ENCODE assay signal across 21 mouse cellular contexts in genomic region chr11:86382520-86383157, GRCm38 (mm10). TPM values are rescaled to one million over a fixed set of nuclear protein-coding genes. Genes with fewer than 3 reads are reported as not detected.
A peak's percentile ranks its signal among the peaks of the same experiment; 100 is the strongest.
DNase-seq lines count a peak whose midpoint lies in the region; ATAC-seq and TF ChIP-seq lines count a peak whose summit lies in the region.
"Had no signal": no experiment of that assay in that cellular context is flagged by ENCODE, and none has a peak within 500 bp of the region (broad histone marks: within the 10 kb centered on the region; RNA-seq: fewer than 3 reads in every experiment).

No protein-coding gene starts in this region.

- TF ChIP-seq EP300 in liver, postnatal 0 days (IDR thresholded peaks at IDR 0.05; ENCODE audit: low read depth) = peak; percentile 39

- H3K36me3 ChIP-seq in heart, embryonic 11.5 days (ENCODE audit: control insufficient read depth, insufficient read depth, low read length) = no peaks in the 10 kb centered on the region
- H3K36me3 ChIP-seq in liver, embryonic 13.5 days = no peaks in the 10 kb centered on the region
- no peaks in the 10 kb centered on the region for H3K36me3 ChIP-seq in liver, postnatal 0 days (replicated peaks; ENCODE audit: insufficient read depth, low read length)
- H3K36me3 ChIP-seq in hindbrain, embryonic 10.5 days = no peaks in the 10 kb centered on the region
- H3K36me3 ChIP-seq: embryonic facial prominence, embryonic 10.5 days; heart, embryonic 13.5 days; hindbrain, embryonic 13.5 days had no signal

- H3K27me3 ChIP-seq in heart, embryonic 11.5 days (ENCODE audit: control insufficient read depth, insufficient read depth, low read length) = no peaks in the 10 kb centered on the region
- H3K27me3 ChIP-seq in liver, embryonic 13.5 days = no peaks in the 10 kb centered on the region
- H3K27me3 ChIP-seq in liver, postnatal 0 days (ENCODE audit: insufficient read depth, low read length) = no peaks in the 10 kb centered on the region
- H3K27me3 ChIP-seq in hindbrain, embryonic 10.5 days (ENCODE audit: insufficient read depth, poor library complexity, severe bottlenecking) = peaks cover 3% of the 10 kb centered on the region; the same call in 1 of the 2 replicates
- H3K27me3 ChIP-seq: forebrain, embryonic 13.5 days; heart, embryonic 13.5 days; hindbrain, embryonic 13.5 days; Patski had no signal

- H3K27ac ChIP-seq in heart, embryonic 11.5 days (ENCODE audit: low read depth, low read length) = no peak overlapping the region
- H3K27ac ChIP-seq in liver, embryonic 13.5 days = no peak overlapping the region
- H3K27ac ChIP-seq in liver, postnatal 0 days (ENCODE audit: low read depth) = peak overlapping the region; percentile 58
- H3K27ac ChIP-seq in hindbrain, embryonic 10.5 days = no peak overlapping the region
- H3K27ac ChIP-seq: embryonic facial prominence, embryonic 10.5 days; forebrain, embryonic 13.5 days; heart, embryonic 13.5 days; hindbrain, embryonic 13.5 days; hindbrain, postnatal 0 days had no signal

- no peak overlapping the region for H3K4me2 ChIP-seq in heart, embryonic 11.5 days
- H3K4me2 ChIP-seq in liver, embryonic 13.5 days = no peak overlapping the region
- no peak overlapping the region for H3K4me2 ChIP-seq in liver, postnatal 0 days (ENCODE audit: low read depth, low read length)
- H3K4me2 ChIP-seq: forebrain, embryonic 13.5 days; heart, embryonic 13.5 days; hindbrain, embryonic 13.5 days had no signal

- H3K4me3 ChIP-seq in heart, embryonic 11.5 days (ENCODE audit: low read depth, low read length) = no peak overlapping the region
- no peak overlapping the region for H3K4me3 ChIP-seq in liver, embryonic 13.5 days (replicated peaks)
- H3K4me3 ChIP-seq in liver, postnatal 0 days (ENCODE audit: low read depth, low read length) = no peak overlapping the region
- H3K4me3 ChIP-seq in hindbrain, embryonic 10.5 days = no peak overlapping the region
- H3K4me3 ChIP-seq: embryonic facial prominence, embryonic 10.5 days; forebrain, embryonic 13.5 days; heart, embryonic 13.5 days; hindbrain, embryonic 13.5 days had no signal

- DNase-seq in heart, adult 11 months = peak; percentile 58
- peak; percentile 51 for DNase-seq in c-Kit-positive CD71-positive TER-119-negative erythroid progenitor cells, embryonic 14.5 days (ENCODE audit: low read depth)
- DNase-seq in liver, embryonic 13.5 days = no peak
- peak; percentile 40 for DNase-seq in liver, postnatal 0 days
- no peak for DNase-seq in hindbrain, embryonic 10.5 days (ENCODE audit: low spot score)
- no peak for DNase-seq in lung, postnatal 10 days
- no peak for DNase-seq in natural killer cell, adult 2 months (ENCODE audit: low spot score in 2 of 2)
- DNase-seq: adrenal gland, adult 2 months; adrenal gland, postnatal 36 days; cerebellum, adult 18-20 months; cerebellum, postnatal 10 days; gastrocnemius, postnatal 14 days had no signal

- no peak overlapping the region for H3K9ac ChIP-seq in heart, embryonic 11.5 days (ENCODE audit: low read depth, low read length)
- no peak overlapping the region for H3K9ac ChIP-seq in liver, embryonic 13.5 days
- H3K9ac ChIP-seq in liver, postnatal 0 days (replicated peaks) = no peak overlapping the region
- H3K9ac ChIP-seq: forebrain, embryonic 13.5 days; forebrain, postnatal 0 days; heart, embryonic 13.5 days; hindbrain, embryonic 13.5 days had no signal

- no peaks in the 10 kb centered on the region for H3K4me1 ChIP-seq in heart, embryonic 11.5 days (ENCODE audit: control insufficient read depth, insufficient read depth, low read length)
- H3K4me1 ChIP-seq in liver, embryonic 13.5 days (replicated peaks) = peaks cover 36% of the 10 kb centered on the region
- H3K4me1 ChIP-seq in liver, postnatal 0 days (ENCODE audit: insufficient read depth) = peaks cover 33% of the 10 kb centered on the region
- H3K4me1 ChIP-seq in hindbrain, embryonic 10.5 days (replicated peaks) = 0 out of 2 replicates have a peak, but pooled peaks cover 3% of the 10 kb centered on the region

- 85% methylated on average over 10 of the region's 10 CpGs for WGBS in heart, embryonic 11.5 days (ENCODE audit: insufficient replicate concordance)
- 63% methylated on average over 10 of the region's 10 CpGs for WGBS in liver, embryonic 13.5 days (ENCODE audit: insufficient replicate concordance)
- 50% methylated on average over 10 of the region's 10 CpGs for WGBS in liver, postnatal 0 days (ENCODE audit: insufficient replicate concordance)
- 92% methylated on average over 10 of the region's 10 CpGs for WGBS in hindbrain, embryonic 10.5 days

- no peaks in the 10 kb centered on the region for H3K9me3 ChIP-seq in heart, embryonic 11.5 days (replicated peaks; ENCODE audit: control insufficient read depth, low read length)
- H3K9me3 ChIP-seq in liver, embryonic 13.5 days (replicated peaks) = no peaks in the 10 kb centered on the region
- no peaks in the 10 kb centered on the region for H3K9me3 ChIP-seq in liver, postnatal 0 days (ENCODE audit: low read length)
- H3K9me3 ChIP-seq in hindbrain, embryonic 10.5 days = no peaks in the 10 kb centered on the region
- H3K9me3 ChIP-seq: embryonic facial prominence, embryonic 10.5 days; forebrain, embryonic 13.5 days; heart, embryonic 13.5 days; hindbrain, embryonic 13.5 days had no signal

- ATAC-seq in heart, embryonic 11.5 days (replicated peaks; ENCODE audit: insufficient number of reproducible peaks, low FRiP score, low TSS enrichment) = no peak
- peak; percentile 80 for ATAC-seq in liver, embryonic 13.5 days (ENCODE audit: low read depth)
- ATAC-seq in liver, postnatal 0 days = peak; percentile 87
- ATAC-seq: activated CD4-positive, CD25-positive, alpha-beta regulatory T cell, adult 4 months; forebrain, embryonic 13.5 days; hindbrain, postnatal 0 days; Patski had no signal

- no peak for TF ChIP-seq CTCF in liver, postnatal 0 days (IDR thresholded peaks at IDR 0.05; ENCODE audit: low read depth)

RNA-seq across cellular contexts. Expression of gene Med13, which starts 25.2 kb away (rescaled TPM):
- 9.6 and 10.3 TPM in 2 replicates for polyA plus RNA-seq in heart, embryonic 11.5 days (2014; fragmentation: Nextera tagmentation; extraction: Ambion mirVana)
- polyA plus RNA-seq in liver, embryonic 13.5 days (2015; fragmentation: Nextera tagmentation; extraction: Ambion mirVana) = 2.9 and 3.6 TPM in 2 replicates
- 2.9 and 3.6 TPM in 2 replicates for polyA plus RNA-seq in liver, postnatal 0 days (2015; fragmentation: Nextera tagmentation; extraction: Ambion mirVana)
- 5.9 and 7.4 TPM in 2 replicates for polyA plus RNA-seq in hindbrain, embryonic 10.5 days (2016; fragmentation: Nextera tagmentation; extraction: Ambion mirVana)

Comparison
In these comparisons a context has a peak if more than half of its experiments do, and no peak if none do; other contexts are left out.
1. DNase-seq: peak in heart, adult 11 months (single experiment), c-Kit-positive CD71-positive TER-119-negative erythroid progenitor cells, embryonic 14.5 days (single experiment) and liver, postnatal 0 days (single experiment); none in liver, embryonic 13.5 days (single experiment), hindbrain, embryonic 10.5 days (single experiment), lung, postnatal 10 days (single experiment) and natural killer cell, adult 2 months (0 of 2).